Mouse (Mus musculus): ENCODE data around the gene Gm45713.
"Not testable (repeated sequence)": the region's sequence is repeated elsewhere in the genome, so short reads cannot be mapped to it uniquely, and the experiment has no call there.

Gm45713 gene

GRCm38 (mm10) chr7:45162551-45162950 is 26.5 kb upstream of the Gm45713 start:
- no peak for DNase-seq

- DNase-seq: peak; percentile 99
Observed at GRCm38 (mm10) chr7:45161612-45162473, 25.8 kb upstream of the Gm45713 start.

DNA sequence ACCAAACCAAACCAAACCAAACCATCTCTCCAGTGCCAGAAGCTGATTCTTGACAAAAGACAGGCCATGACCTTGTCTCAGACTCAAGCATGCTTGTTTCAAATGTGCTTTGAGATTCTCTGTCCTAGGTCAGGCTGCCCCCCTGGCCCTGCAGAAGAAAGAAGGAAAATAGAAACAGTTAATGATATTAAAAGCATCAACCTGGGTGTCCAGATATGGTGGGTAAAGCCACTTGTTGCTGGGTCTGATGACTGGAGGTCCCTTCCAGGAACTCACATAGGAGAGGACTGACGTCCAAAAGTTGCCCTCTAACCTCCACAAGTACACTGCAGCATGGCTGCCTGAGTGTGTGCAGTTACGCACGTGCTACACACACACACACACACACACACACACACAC is 24.8 kb upstream of the Gm45713 start:
- DNase-seq: no peak

DNA sequence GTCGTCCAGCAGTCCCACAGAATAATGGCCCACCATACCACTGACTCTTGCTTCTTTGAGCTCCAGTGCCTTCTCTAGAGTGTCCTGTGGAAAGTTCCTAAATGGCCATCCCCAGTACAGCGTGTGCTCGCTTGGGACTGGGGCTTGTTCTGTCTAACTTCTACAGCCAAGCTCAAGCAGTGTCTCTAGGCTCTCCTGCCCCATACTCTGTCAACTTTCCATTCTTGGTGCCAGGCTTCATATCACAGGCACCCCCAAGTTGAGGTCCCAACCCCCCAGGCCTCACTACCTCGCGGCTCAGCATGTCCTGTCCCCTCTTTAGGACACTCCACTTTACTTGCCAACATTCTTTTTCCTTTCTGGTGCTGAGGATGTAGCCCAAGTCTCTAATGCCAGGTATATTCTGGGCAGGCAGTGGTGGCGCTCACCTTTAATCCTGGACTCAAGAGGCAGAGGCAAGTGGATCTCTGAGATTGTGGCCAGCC is 24.3 kb upstream of the Gm45713 start:
- DNase-seq: no peak

- no peak for DNase-seq
Observed at GRCm38 (mm10) chr7:45158991-45159390, 23.0 kb upstream of the Gm45713 start.

DNA sequence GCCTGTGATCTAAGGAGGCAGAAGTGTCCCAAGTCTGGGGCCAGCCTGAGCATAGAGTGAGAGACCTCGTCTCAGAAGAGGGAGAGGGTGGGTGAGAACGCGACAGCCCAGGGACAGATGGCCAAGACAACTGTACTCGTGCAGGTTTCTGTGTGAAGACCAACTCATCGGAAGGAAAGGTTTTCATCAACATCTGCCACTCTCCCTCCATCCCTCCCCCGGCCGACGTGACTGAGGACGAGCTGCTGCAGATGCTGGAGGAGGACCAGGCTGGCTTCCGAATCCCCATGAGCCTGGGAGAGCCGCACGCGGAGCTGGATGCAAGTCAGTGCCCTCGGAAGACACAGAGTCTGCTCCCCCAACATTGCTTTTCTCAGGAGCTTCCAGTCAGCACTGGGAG is 21.4 kb upstream of the Gm45713 start:
- no peak for DNase-seq

DNA sequence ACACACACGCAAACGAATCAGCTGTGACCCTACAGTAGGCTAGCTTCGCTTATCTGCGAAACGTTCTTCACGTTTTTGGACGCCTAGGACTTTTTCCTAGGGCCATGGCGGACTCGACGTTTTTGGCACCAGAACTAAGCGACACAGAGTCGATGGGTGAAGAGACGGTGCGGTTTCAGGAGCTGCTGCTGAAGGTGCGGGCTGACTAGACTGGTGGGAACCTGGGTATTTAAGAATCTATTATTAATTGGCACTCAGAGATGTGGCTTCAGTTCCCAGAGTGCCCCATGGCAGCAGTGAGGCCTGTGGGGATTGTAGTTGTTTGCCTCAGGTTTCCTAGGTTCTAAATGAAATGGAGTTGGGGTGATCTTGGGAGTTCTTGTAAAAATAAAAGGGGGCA is 20.2 kb upstream of the Gm45713 start:
- no peak for DNase-seq

- DNase-seq: no peak
Observed at GRCm38 (mm10) chr7:45155590-45155989, 19.6 kb upstream of the Gm45713 start.

DNA sequence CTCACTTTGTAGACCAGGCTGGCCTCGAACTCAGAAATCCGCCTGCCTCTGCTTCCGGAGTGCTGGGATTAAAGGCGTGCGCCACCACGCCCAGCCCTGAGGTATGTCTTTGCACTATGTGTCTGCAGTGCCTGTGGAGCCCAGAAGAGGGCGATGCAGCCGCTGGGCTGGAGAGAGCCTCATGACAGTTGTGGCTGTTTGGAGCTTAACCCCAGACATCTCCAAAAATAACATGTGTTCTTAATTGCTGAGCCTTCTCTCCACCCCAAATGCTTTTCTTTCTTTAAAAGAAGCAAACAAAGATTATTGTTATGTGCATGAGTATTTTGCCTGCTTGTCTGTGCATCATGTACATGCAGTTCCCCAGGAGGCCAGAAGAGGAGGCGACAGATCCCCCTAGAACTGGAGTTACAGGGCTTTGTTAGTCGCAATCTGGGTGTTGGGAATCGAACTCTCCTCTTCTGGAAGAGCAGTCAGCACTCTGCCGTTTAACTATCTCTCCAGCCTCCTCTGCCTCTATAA is 19.0 kb upstream of the Gm45713 start:
- DNase-seq: peak; percentile 71

- DNase-seq: peak; percentile 98
Observed at GRCm38 (mm10) chr7:45154096-45154992, 18.3 kb upstream of the Gm45713 start, which contains the start of the genes Pih1d1 and Aldh16a1. TSS of gene Pih1d1 (plus strand) at chr7:45154303. TSS of gene Aldh16a1 (minus strand) at chr7:45154584.

- DNase-seq: no peak
Observed at GRCm38 (mm10) chr7:45153586-45153985, 17.6 kb upstream of the Gm45713 start.

DNA sequence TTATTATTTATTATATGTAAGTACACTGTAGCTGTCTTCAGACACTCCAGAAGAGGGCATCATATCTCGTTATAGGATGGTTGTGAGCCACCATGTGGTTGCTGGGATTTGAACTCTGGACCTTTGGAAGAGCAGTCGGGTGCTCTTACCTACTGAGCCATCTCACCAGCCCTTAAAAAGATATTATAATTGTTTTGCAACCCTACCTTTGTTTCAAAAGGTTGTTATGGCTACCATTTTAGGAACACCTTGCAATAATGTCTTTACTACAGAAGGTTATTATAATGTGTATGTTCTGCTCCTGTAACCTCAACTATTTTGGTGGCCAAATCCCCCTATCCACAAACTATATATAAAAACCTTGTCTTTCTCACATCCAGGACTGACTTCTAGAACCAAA is 17.0 kb upstream of the Gm45713 start:
- not testable (repeated sequence) for DNase-seq

- no peak for DNase-seq
Observed at GRCm38 (mm10) chr7:45151303-45151702, 15.3 kb upstream of the Gm45713 start.

GRCm38 (mm10) chr7:45150321-45150720 is 14.3 kb upstream of the Gm45713 start:
- DNase-seq: no peak

- DNase-seq: no peak
Observed at GRCm38 (mm10) chr7:45149545-45149944, 13.5 kb upstream of the Gm45713 start.

GRCm38 (mm10) chr7:45148534-45149098 is 12.6 kb upstream of the Gm45713 start:
- no peak for DNase-seq

DNA sequence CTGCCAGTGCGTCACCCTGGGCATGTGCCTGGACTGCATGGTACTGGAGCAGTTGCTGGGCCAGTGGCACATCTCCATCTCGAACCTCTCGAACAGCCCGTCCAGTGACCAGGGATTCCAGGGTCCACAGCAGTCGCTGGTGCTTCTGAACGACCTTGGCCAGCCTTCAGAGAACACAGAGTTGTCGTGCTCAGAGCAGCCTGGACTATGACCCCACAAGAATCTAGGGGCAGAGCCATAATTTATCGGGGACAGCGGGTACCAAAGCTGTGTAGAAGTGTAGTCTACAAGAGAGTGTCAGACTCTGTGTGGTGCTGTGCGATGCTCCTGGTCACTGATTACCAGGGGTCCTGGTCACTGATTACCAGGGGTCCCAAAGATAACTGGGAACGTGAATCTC is 11.9 kb upstream of the Gm45713 start:
- no peak for DNase-seq

DNA sequence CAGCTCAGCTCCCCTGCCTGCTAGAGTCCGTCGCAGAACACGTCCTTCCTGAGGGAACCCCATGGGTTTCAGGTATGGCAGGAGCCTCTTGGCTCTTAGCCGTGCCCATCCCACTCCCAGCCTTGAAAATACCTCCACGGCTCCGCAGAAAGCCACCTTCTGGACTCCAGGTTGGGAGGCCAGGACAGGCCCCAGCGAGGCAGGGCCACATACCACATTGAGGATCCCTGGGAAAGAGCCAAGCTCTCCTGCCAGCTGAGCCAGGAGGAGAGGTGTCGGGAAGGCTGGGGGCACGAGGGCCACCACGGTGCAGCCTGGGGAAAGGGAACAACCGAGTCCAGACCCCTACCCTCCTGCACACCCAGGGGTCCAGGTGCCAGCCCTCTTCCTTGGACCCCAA is 11.2 kb upstream of the Gm45713 start:
- DNase-seq: no peak

DNA sequence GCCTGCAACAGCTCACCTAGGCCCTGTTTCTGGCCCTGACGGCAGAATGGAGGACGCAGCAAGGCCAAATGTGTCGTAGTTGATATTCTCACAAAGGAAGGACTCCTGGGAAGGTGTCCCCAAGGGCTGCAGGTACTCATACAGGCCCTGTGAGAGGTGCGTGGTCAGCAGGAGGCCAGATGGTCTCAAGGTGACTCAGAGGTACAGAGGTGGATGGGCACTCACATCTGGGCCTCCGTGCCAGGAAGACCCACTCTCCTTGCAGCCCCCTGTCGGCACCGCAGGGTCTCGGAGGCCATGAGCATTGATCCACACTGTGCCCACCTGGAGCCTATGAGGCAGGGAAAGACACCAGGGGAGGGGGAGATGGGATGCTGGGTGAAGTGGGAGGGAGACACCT is 9.4 kb upstream of the Gm45713 start:
- DNase-seq: no peak

DNA sequence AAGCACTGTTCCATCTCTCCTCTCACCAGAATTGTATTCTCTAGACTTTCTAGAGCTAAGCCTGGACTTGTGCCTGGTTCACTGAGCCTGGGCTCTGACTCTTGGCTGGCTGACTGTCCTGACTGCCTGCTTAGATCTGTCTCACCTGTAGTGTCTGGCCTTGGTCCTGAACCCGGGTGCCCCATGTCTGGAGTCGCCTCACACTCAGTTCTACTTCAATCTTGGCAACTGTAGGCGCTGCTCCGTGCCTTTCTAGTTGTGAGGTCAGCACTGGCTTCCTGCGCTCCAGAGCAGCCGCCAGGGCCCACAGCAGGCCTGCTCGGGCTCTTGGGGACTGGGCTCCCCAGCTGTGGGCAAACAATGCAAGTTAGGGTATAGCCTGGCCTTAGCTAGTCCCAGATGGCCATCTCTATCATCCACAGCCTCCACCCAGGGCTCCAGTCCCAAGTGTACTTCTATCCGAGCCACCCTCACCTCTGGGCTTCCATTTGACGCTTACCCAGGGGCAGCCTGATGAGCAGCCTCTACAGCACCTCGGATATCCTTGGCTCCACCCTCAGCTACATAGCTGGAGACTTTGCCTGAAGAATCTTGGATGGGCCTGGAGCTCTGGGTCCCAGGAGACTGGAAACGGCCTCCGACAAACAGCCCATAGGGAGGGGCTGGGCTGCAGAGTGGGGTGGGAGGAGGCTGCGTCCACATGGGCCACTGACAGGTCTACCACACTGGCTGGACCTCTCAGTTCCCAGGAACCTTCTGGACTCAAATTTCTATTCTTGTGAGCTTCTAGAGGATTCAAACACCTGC is 8.5 kb upstream of the Gm45713 start:
- no peak for DNase-seq

- no peak for DNase-seq
Observed at GRCm38 (mm10) chr7:45141914-45142313, 5.9 kb upstream of the Gm45713 start.

DNA sequence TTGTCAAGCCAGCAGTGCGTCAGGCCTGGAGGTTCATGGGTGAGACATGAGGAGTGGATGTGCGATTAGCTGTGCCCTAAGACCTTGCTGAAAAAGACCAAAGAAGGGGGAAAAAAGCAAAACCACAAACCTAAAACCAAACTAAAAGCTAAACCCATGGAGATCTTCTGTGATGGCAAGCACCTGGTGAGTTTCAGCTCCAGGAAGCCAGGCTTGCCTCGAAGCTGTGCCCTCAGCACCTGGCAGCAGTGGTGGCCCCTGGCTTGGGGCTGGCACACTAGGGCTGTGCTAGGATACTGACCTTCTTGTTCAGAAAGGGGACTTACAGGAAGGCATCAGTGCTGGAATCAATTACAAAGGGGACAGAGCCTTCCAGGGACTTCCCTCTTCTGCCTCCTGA is 5.3 kb upstream of the Gm45713 start:
- DNase-seq: no peak
